Mouse (Mus musculus) skeletal muscle tissue, postnatal 0 days (tissue): Measurements from ENCODE around the gene Ascl1. TPM values are rescaled to one million over a fixed set of nuclear protein-coding genes. Genes with fewer than 3 reads are reported as not detected.

Experiments used
- polyA plus RNA-seq: library from polyadenylated mRNA; unstranded; fragments of >200 nt; fragmentation: Nextera tagmentation; extraction: Ambion mirVana; gene quantifications from 2 replicates; pipeline ENCODE4 v1.2.1, GENCODE M21; 2015

Ascl1 gene
- 0.12 TPM in 1 of 2 replicates, not detected in the other for polyA plus RNA-seq

GRCm38 (mm10) chr10:87493576-87493975 lies at the start of gene Ascl1:
TSS of gene Ascl1 (minus strand) at chr10:87493660.

GRCm38 (mm10) chr10:87521646-87522045 lies 28.2 kb upstream of the Ascl1 start, which contains the start of gene Pah:
TSS of gene Pah (plus strand) at chr10:87521795.

Other genes with a start within 250 kb of the Ascl1 start
- not detected in 2 replicates for gene Pah, start 28.1 kb upstream of the Ascl1 start, polyA plus RNA-seq